Mouse (Mus musculus) adrenal gland, postnatal 25 days (tissue): Measurements from ENCODE around the gene Hspe1. TPM values are rescaled to one million over a fixed set of nuclear protein-coding genes. Genes with fewer than 3 reads are reported as not detected.
"Not testable (repeated sequence)": the region's sequence is repeated elsewhere in the genome, so short reads cannot be mapped to it uniquely, and the experiment has no call there.

Experiments
- DNase-seq: peaks from one replicate; pipeline ENCODE4 v3.0.0; 2021; ENCODE audit warnings: mixed read lengths
- total RNA-seq: library from RNA; stranded (reverse); gene quantifications from 2 replicates; pipeline ENCODE4 v1.2.3, GENCODE M21; 2021

Gene Hspe1
- total RNA-seq, 1 experiment from 2014 or later: 656 TPM

GRCm38 (mm10) chr1:55085781-55086366, 2.1 kb upstream of the Hspe1 start:
- no peak for DNase-seq

- peak; percentile 30 for DNase-seq
These were observed 998 bp upstream of the Hspe1 start for GRCm38 (mm10) chr1:55086868-55087400.

GRCm38 (mm10) chr1:55087401-55087904, 479 bp upstream of the Hspe1 start:
- no peak for DNase-seq

GRCm38 (mm10) chr1:55088611-55089497, 922 bp downstream of the Hspe1 start:
- no peak for DNase-seq

- no peak for DNase-seq
These were observed 1.6 kb downstream of the Hspe1 start for GRCm38 (mm10) chr1:55089498-55090064.

GRCm38 (mm10) chr1:55092056-55092455, 4.1 kb downstream of the Hspe1 start:
- peak; percentile 38 for DNase-seq

GRCm38 (mm10) chr1:55092469-55092868, 4.5 kb downstream of the Hspe1 start:
- no peak for DNase-seq

GRCm38 (mm10) chr1:55106919-55107585, 19.1 kb downstream of the Hspe1 start:
- DNase-seq: no peak

GRCm38 (mm10) chr1:55107644-55108043, 19.7 kb downstream of the Hspe1 start:
- DNase-seq: no peak

GRCm38 (mm10) chr1:55108473-55108872, 20.5 kb downstream of the Hspe1 start:
- no peak for DNase-seq

- DNase-seq: no peak
These were observed 21.3 kb downstream of the Hspe1 start for GRCm38 (mm10) chr1:55109066-55109766.

GRCm38 (mm10) chr1:55123046-55123445, 35.1 kb downstream of the Hspe1 start:
- DNase-seq: peak; percentile 24

GRCm38 (mm10) chr1:55123561-55123960, 35.6 kb downstream of the Hspe1 start:
- no peak for DNase-seq

GRCm38 (mm10) chr1:55124136-55124535, 36.2 kb downstream of the Hspe1 start:
- DNase-seq: not testable (repeated sequence)

- DNase-seq: no peak
These were observed 41.8 kb downstream of the Hspe1 start for GRCm38 (mm10) chr1:55129716-55130115.

- DNase-seq: no peak
These were observed 42.4 kb downstream of the Hspe1 start for GRCm38 (mm10) chr1:55130190-55130916.

GRCm38 (mm10) chr1:55130943-55131401, 43.0 kb downstream of the Hspe1 start, which contains the start of gene Mob4:
Gene Mob4 (plus strand): TSS chr1:55131231.
- DNase-seq: peak; percentile 96

GRCm38 (mm10) chr1:55131424-55132014, 43.6 kb downstream of the Hspe1 start:
- DNase-seq: no peak

GRCm38 (mm10) chr1:55132308-55132707, 44.4 kb downstream of the Hspe1 start:
- no peak for DNase-seq

GRCm38 (mm10) chr1:55133173-55133572, 45.2 kb downstream of the Hspe1 start:
- DNase-seq: no peak
